In the genomic region with DNA sequence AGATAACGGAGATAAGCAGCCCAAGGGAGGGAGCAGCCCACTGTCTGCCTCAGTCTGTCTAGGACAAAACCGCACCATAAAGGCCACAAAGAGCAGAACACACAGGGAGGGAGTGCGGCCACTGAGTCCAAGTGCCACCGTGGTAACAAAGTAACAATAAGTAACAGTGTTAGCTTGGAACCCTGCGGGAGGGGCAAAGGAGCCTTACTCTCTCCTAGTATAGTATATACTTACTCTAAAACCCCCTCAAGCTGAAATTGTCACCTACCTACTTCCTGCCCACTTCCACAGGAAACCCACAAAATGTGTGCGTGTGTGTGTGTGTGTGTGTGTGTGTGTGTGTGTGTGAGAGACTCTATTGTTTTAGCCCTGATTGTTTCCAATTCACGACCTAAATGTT, we compare ENCODE assay signal across 12 mouse cellular contexts.
DNase-seq lines count a peak whose midpoint lies in the region.
"Had no signal": no experiment of that assay in that cellular context is flagged by ENCODE, and none has a peak within 500 bp of the region (broad histone marks: within the 10 kb centered on the region; RNA-seq: fewer than 3 reads in every experiment).

No protein-coding gene starts in this region.

- DNase-seq in 416B (ENCODE audit: low read depth), result peak; percentile 83
- DNase-seq in B cell, adult 2 months, result peak; percentile 50
- DNase-seq in induced T-regulatory cell, adult 2 months (ENCODE audit: low read depth), result peak; percentile 67
- DNase-seq in spleen, postnatal 36 days (ENCODE audit: low spot score in 2 of 2), result peak; percentile 35 to 52
- no peak for DNase-seq in c-Kit-positive CD71-positive TER-119-positive erythroid progenitor cells, embryonic 14.5 days (ENCODE audit: low spot score)
- DNase-seq in left cerebral cortex, adult 18-20 months (ENCODE audit: low spot score in 2 of 2), result no peak
- no peak for DNase-seq in right cerebral cortex, adult 2 months (ENCODE audit: low spot score in 2 of 2)
- DNase-seq in adrenal gland, adult 18-20 months (ENCODE audit: low spot score in 2 of 2), result no peak
- DNase-seq: gastrocnemius, adult 2 months; heart, postnatal 4 days; kidney, adult 8-10 months; lung, adult 18-20 months had no signal

Comparison
In these comparisons a context has a peak if more than half of its experiments do, and no peak if none do; other contexts are left out.
1. DNase-seq: peak in 416B (single experiment), B cell, adult 2 months (2 of 2), induced T-regulatory cell, adult 2 months (single experiment) and spleen, postnatal 36 days (2 of 2); none in c-Kit-positive CD71-positive TER-119-positive erythroid progenitor cells, embryonic 14.5 days (single experiment), left cerebral cortex, adult 18-20 months (0 of 2), right cerebral cortex, adult 2 months (0 of 2) and adrenal gland, adult 18-20 months (0 of 2).